Mouse (Mus musculus): ENCODE results near the gene Galc.
"Not testable (repeated sequence)": the region's sequence is repeated elsewhere in the genome, so short reads cannot be mapped to it uniquely, and the experiment has no call there.

Galc gene

DNA sequence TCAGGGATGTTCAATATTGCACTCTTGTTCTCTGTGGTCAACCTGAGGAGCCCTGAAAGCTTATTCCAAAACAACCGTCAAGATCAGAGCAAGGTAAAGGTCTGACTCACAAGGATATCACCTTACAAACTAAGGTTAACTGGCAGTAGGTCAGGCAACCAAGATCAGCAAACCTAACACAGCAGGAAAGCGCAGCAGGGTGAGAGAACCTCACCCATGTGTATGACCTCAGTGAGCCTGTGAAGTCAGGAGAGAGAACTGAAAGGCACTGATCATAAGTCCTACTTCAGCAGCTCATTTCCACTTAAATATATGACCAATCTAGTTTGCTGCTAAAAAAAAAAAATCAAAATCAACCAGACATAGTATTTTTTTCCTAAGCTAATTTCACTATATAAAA is 6.8 kb downstream of the Galc start:
- no peak for DNase-seq

DNA sequence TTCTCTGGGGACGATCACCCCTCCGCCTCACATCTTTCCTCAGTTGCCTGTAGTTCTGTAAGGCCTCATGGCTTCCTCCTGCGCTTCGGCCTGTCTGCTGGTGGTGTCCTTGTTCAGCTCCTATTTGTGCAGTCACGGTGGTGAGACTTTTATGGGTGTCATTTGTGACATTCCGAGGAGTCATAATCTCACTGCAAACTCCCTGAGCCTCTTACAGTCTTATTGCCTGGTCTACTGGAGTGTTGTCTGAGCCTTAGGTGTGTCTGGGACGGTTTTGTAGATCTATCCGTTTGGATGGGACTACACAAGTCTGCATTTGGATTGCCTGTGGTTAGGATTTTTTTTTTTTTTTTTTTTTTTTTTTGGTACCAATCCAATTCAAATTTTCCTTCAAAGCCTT is 8.9 kb downstream of the Galc start:
- DNase-seq, result no peak

DNA sequence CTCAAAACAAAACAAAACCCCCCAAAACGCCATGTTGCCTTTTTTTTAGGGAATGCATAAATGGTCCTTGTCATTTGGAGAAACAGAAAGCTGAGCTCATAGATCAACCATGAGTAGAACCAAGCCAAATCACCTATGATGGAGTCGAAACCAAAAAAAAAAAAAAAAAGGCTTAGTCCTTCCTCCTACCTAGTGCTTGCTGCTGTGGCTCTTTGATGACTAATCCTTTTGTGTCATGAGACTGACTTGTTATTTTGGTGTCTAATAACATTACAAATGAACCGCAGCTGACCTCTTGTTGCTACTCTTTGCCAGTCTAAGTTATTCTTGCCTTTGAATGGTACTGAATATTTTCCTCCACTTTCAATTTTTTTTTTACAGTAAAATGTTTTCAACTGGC is 9.6 kb downstream of the Galc start:
- DNase-seq, result no peak

DNA sequence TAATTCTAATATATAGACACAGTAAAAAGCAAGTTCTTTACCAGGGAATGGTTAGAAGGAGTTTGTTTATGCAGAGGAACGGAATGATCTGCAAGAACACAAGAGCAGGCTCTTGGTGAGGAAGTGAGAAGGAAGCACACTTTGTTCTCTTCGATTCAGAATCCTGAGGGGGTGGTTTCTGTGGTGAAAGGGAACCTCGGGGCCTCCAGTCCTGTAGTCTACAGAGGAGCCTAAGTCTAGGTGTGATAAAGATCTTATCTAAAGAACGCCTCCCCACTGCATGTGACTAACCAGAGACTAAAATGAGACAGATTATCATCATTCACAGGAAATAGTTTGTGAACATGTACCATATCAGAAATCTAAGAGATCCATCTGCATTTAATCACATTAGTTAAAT is 12.4 kb downstream of the Galc start:
- no peak for DNase-seq

DNA sequence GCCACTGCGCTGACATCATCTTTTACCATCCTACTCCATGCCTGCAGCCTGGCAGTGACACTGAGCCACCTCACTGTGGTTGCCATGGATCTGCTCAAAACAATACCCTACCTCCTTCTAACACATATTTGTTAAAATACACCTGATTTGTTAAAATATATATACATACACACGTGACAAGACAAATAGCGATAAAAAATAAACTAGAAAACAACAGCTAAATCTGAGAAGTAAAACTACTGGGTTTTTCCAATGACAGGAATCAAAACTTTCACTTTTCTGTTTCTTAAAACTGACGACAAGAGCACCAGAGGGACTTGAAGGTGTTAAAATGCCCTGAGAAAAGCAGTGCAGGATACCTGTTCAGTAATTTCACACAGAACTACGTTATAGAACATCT is 14.4 kb downstream of the Galc start:
- DNase-seq, result no peak

DNA sequence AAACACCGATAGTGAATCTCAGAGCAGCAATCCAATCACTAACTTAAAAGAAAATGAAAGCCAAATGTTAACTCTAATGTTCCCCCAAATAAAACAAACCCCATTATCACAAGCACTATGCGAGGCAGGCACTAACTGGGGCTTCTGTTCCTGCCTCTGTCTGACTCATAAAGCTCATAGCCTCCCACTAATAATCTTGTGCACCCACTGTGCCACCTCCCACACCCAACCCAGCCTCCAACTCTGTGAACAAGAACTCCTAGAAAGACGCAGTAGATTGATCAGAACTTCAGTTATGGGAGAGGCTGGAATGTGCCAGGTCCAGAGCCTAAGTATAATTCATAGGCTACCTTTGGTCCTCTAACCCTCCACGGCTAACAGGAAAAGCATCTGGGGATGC is 15.1 kb downstream of the Galc start:
- no peak for DNase-seq

DNA sequence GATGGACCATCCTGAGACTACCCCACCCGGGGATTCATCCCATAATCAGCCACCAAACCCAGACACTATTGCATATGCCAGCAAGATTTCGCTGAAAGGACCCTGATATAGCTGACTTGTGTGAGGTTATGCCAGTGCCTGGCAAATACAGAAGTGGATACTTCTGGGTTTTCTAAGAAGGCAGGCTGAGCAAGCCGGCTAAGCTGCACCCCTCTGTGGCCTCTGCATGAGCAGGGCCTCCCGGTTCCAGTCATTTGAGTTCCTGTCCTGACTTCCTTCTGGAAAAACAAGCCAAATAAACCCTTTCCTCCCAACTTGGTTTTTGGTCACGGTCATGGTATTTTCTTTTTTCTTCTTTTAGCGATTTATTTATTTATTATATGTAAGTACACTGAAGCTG is 20.8 kb downstream of the Galc start:
- not testable (repeated sequence) for DNase-seq

DNA sequence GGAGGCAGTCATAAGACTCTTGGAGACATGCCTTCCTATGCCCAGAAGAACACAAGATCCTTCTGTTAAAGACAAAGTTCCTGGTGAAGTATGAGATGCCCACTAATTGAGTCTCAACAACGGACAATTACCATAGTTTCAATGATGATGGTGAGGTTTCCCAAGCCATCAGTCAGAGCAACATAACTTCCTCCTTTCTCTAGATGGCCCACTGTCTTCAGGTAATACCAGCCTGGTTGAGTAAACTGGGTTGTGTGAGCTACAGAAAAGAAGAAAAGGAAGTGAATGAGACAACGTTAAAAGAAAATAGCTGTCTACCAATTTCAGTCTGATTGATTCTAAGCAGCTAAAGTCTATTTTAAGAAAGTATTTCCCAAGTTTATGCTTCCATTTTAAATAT is 32.2 kb downstream of the Galc start:
- DNase-seq, result no peak

DNA sequence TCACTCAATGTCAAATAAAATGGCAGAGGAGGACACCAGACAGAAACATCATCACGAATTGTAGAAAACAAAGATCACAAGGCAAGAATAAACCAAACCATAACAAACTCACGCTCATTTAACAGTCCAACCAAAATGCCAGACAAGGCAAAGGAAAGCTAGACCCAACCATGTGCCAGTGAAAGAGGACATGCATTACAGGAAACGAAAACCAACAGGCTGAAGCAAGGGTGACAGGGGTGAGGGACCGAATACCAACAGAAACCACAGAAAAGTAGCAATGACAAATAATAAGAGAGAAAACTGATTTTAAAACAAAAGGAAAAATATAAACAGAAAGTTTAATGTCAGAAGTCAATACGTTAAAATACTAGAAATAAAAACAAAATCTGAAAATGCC is 36.0 kb downstream of the Galc start:
- no peak for DNase-seq

DNA sequence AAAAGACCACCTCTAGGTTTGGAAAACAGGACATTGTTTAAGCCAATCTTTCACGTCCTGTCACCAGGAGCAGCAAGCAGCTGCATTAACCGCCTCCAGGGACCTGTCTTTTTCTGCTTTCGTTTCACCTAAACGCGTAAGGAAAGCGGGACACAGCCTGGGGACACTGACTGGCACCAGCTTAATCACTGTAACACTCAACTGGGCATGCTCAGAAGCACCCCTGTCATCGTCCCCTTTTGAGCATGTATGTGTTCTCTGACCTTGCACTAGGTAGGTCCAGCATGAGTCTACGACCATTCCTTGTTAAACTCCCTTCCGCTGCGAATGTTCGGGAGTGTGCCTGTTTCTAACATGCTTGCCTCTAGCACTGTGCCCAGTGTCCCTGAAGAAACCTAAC is 42.8 kb downstream of the Galc start:
- no peak for DNase-seq

DNA sequence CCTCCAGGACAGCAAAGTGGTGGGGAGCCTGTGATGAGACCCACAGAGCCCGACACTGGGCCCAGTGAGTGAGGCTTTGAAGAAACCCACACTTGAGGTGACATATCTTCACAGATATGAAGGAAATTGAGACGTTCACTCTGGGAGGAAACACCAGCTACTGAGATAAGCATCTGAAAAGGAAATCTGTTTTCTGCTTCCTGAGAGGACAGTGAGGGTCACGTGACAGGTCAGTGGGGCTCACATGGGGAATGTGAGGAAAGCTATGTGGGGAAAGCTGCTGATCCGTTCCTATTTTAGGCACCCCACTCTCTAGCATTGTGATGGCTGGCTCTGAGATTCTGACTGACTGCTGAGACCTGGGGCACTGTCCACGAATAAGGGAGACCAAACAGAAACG is 43.7 kb downstream of the Galc start:
- DNase-seq, result no peak

DNA sequence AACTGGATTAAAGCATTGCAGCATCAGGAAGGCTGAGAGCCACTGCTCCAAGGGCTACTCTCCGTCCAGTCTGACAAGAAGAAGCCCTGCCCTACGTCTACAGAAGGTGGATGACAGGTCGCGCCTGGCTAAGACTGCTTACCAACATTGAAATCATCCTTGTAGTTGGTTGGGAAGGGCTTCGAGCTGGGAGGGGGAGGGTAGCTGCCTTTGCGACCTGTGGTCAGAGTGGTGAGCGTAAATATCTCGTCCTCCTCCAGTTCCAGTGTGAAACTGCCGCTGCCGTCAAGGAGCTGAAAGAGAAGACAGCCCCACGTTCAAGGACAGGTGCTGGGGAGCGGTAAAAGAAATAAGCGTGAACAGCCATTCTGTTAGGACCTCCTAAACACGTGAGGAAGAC is 45.1 kb downstream of the Galc start:
- DNase-seq, result no peak

DNA sequence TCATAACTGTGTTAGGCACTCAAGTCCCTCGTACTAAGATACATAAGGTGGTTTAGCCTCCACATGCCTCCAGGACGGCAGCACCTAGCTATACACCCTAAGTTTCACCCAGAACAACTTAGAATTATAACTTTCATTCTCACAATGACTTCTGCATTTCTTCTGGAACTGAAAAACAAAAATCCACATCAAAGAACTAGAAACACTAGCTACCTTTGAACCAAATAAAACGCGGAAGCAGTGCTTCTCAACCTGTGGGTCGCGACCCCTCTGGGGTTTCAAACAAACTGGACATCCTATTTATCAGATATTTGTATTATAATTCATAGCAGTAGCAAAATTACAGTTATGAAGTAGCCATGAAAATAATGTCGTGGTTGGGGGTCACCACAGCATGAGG is 45.5 kb downstream of the Galc start:
- no peak for DNase-seq

DNA sequence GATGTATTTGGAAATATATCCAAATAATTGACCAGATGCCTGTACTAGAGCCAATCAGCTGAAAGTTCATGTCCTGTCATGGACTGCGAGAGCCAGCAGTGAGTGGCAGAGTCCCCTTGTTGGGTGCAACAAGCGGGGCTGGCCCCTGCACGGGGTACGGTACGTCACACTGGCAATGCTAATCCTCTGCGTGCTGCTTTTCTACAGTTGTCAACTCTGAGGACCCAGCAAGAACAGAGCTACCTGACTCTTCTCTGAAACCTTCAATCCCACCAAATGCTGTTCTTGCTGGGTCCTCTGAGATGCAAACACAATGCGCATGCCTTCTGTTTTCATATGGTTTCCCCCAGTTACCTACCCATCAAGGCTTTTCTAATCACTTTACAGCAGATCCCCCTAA is 45.9 kb downstream of the Galc start:
- DNase-seq, result no peak

DNA sequence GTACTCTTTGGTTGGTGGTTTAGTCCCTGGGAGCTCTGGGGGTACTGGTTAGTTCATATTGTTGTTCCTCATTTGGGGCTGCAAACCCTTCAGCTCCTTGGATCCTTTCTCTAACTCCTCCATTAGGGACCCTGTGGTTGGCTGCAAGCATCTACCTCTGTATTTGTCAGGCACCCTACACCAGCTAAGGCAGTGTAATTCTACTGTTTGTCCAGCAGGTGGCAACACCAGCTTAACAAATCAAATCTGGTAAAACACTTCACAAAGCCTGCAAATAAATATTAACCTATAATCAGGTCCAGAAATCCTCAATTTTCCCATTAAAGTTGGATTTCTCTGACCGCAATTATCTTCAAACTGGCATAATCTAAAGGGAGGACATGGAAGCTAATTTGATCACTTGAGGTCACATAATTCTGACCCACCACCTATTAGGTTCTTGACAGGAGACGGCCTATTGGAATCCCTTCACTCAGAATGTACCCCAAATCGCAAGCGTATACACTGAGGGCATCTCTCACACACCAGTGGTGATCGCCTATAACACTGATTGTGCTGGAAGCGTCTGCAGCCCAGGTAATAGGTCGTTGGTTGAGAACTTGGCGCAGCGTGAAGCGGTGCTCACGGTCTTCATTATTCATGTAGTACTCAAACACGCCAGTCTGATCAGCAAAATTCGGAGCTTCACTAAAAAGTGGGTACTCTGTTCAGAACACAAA is 46.6 kb downstream of the Galc start:
- DNase-seq, result no peak

DNA sequence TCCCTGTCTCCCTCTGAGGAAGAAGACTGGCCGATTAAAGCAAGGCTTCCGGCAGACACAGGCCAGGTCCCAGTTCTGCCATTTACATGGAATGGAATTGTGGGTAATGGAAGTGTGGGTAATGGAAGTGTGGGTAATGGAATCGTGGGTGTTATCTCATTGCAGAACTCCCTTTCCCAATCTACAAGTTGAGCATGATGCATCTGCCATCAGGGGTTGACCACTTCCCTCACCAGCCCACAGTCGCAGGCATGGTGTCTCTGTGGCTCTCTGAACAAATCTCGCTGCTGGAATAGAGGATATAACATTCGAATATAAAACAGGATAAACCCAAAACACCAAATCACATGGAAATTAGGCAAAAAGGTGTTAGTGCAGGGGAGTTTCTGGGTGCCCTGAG is 48.8 kb downstream of the Galc start:
- no peak for DNase-seq

DNA sequence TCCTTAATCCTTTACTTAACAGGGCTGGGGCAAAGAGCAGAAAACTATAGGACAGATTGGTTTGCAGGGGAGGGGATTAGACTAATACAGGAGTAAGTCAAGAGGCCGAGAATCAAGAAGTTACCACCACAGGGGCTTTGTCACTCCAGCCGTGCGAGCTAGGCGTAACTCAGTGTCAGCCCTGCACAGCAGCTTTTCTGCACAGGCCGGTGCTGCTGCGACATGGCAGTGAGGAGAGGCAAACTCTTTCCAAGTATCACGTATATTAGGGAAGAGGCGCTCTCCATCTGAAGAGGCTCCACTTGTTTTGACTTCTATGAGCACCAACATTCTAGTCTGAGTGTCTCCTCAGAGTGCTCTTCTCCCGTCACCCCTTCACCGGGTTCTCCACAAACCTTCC is 51.2 kb downstream of the Galc start:
- DNase-seq, result no peak

DNA sequence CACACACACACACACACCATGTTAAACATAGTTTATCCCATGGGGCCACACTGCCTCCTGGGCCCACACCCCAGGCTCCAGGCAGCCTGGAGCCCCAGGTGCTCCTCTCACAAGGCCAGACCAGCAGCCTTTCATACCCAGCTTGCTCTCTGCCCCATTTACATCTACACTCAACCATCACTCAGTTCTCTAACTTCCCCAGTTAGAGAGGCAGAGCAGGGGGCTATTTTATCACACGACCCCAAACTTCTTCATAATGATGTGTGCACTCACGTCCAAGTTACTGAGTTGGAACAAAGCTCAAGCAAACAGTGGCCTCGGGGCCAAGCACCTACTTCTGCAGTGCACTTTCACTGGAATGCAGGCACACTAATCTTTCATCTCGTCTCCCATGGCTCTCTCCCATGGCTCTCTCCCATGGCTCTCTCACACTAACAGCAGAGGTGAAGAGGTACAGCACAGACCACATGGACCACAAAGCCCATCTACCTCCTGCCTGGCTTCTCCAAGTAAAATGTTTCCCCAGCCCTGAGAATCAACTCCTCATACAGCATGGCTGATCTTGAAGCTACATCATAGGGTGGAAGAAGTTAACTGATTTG is 53.7 kb downstream of the Galc start:
- DNase-seq, result no peak

DNA sequence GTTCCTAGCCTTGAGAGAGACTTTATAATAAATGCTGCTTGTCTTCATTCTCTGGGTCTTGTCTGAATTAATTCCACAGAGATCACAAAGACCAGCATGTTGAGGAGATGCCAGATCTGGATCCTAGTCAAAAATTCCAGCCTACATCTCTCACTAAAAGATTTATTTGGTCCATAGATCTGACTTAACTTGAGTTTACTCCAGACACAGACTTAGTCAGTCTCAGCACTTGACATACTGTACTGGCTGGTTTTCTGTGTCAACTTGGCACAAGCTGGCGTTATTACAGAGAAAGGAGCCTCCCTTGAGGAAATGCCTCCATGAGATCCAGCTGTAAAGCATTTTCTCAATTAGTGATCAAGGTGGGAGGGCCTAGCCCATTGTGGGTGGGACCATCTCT is 61.9 kb downstream of the Galc start:
- DNase-seq, result no peak

DNA sequence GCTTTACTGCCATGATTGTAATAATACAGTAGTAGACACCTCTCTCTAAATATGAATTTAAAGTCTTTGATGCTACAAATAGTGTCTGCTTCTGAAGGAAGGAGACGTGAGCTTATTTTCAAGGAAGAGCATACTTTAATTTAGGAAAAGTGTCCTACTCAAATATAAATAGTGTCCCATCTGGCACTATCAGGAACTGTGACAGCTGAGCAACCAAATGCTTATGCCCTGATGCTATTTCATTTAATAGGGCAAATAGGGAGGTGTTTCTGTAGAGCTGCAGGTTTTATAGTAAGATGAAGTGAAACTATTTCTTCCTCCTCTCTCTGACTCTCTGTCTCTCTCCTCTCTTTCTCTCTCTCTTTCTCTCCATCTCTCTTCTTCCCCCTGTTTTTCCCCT is 69.1 kb downstream of the Galc start:
- DNase-seq, result no peak

DNA sequence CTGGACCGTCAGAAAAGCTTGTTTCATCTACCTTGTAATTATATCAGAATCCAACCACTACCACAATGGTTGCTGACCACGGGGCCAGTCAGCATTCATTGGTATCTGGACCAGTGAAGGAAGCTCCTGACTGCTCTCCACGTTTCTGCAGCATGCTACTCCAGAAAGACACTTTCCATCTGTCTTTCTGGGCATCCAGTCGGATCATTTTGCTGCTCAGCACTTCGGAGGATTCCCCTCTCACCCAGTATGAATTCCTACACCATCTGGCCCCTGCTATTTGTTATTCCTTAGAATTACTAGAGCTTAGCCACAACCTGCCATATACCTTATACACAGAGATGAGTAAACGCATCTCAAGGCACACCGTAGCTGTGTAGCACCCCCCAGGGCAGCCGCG is 70.2 kb downstream of the Galc start:
- DNase-seq, result no peak

DNA sequence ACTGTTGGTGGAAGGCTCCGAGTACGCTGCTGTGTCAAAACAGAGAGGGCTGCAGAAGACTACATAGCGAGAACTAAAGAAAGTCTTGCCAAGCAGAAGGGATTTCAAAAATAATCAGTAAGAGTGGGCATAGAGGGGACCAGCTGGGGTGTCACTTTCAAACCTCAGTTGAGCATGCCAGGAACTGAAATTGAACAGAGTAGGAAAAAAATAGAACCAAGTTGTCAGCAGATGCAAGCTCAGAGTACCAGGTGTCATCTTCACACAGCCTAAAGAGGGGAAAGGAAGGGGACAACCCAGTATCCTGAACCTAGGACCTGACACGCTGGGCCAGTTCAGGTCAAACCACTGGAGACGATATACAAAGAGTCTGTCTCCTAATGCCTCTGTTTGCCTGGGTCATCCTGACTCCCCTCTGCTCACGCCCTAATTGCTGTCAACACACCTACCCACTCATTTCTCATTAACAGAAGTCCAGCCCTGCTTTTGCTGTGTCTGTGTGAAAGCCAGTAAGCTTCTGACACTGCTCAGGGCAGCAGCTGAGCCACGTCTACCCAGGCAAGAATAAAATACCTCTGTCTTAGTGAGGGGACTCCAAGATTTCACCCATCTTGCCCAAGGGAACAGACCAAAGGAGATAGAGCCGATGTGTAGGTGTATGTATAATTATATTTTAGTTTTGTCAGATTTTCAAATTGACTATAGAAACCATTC is 71.9 kb downstream of the Galc start:
- no peak for DNase-seq

DNA sequence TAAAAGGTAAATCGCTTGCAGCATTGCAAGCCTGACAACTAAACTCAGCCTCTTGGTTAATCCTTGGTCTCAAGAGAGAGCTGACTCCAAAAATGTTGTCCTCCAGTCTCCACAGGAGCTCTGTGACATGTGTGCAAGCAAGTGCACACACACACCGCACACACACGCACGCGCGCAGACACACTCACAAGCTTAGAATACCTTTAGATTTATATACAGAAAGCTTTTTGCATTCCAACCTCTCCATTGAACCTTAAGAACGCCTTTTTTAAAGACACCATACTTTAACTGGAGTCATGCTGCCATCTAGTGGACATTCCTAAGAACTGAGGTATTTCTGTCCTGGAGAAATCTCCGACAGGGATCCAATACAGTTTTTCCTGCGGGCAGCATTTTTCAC is 77.5 kb downstream of the Galc start:
- DNase-seq, result peak in 1 of 2 experiments; percentile 34

DNA sequence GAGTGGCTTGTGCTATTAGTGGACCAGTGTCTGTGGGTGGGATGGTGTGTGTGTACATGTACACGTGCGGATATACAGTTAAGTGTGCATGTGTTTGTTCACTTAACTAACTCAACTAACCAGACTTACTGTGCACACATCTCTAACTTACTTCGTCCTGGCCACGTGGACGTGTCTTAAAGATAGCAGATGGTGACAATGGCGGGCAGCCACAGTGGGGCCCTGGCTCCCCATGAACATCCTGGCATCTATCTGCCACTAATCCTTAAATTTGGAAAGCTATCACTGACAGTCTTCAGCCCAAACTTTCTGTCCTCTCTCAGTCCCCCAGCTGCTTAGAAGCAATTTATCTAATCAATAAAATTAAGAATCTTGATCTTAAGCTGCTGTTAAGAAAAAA is 78.5 kb downstream of the Galc start:
- no peak for DNase-seq
